Mouse (Mus musculus) neural tube, embryonic 14.5 days (tissue): Measurements from ENCODE around the gene Shisa3. TPM values are rescaled to one million over a fixed set of nuclear protein-coding genes. Genes with fewer than 3 reads are reported as not detected.

Experiments used
- ATAC-seq: fragments of 200-750 bp; cut with Nextera tagmentation; 2 replicates; pipeline ENCODE4 v1.8.0; 2017; ENCODE audit warnings: low read depth, mild to moderate bottlenecking, moderate TSS enrichment, moderate library complexity
- H3K27ac ChIP-seq: fragments of 300-500 bp; sonication (generic); 2 replicates; pipeline ENCODE4 v1.5.1; 2014; ENCODE audit warnings: low read depth, mild to moderate bottlenecking, control low read depth, low read length, moderate library complexity, mixed read lengths
- H3K27me3 ChIP-seq: fragments of 300-500 bp; sonication (generic); 2 replicates; pipeline ENCODE4 v1.6.1; 2014; ENCODE audit warnings: low read length; ENCODE audit not compliant: control insufficient read depth, insufficient read depth
- H3K36me3 ChIP-seq: fragments of 300-500 bp; sonication (generic); 2 replicates; pipeline ENCODE4 v1.6.1; 2014; ENCODE audit warnings: low read length, mixed read lengths; ENCODE audit not compliant: control insufficient read depth, insufficient read depth
- H3K4me1 ChIP-seq: fragments of 300-500 bp; sonication (generic); 2 replicates; pipeline ENCODE4 v1.6.1; 2014; ENCODE audit warnings: low read length; ENCODE audit not compliant: control insufficient read depth, insufficient read depth
- H3K4me2 ChIP-seq: fragments of 300-500 bp; sonication (generic); 2 replicates; pipeline ENCODE4 v1.6.1; 2014; ENCODE audit warnings: mild to moderate bottlenecking, low read depth, low read length, control low read depth
- H3K4me3 ChIP-seq: fragments of 300-500 bp; sonication (generic); 2 replicates; pipeline ENCODE4 v1.5.1; 2014; ENCODE audit warnings: low read depth, low read length, control low read depth, mixed read lengths
- H3K9ac ChIP-seq: fragments of 300-500 bp; sonication (generic); replicated peaks from 2 replicates; pipeline ENCODE4 v1.6.1; 2014; ENCODE audit warnings: low read depth, mild to moderate bottlenecking, control low read depth, low read length, mixed read lengths
- H3K9me3 ChIP-seq: fragments of 300-500 bp; sonication (generic); 2 replicates; pipeline ENCODE4 v1.6.1; 2016; ENCODE audit warnings: low read length; ENCODE audit not compliant: control insufficient read depth
- WGBS: fragments of 180-500 bp; shearing (Covaris S2); extraction: QIAGEN DNeasy Blood & Tissue Kit; methylation state at CpG from one replicate; pipeline ENCODE4 v1.1.7; 2014; 5-methylcytosine and 5-hydroxymethylcytosine counted together
- polyA plus RNA-seq: library from polyadenylated mRNA; unstranded; fragments of >200 nt; fragmentation: Nextera tagmentation; extraction: Ambion mirVana; gene quantifications from 2 replicates; pipeline ENCODE4 v1.2.1, GENCODE M21; 2014

Shisa3 gene
- polyA plus RNA-seq, 1 experiment from 2014 or later: 2.4 TPM

DNA sequence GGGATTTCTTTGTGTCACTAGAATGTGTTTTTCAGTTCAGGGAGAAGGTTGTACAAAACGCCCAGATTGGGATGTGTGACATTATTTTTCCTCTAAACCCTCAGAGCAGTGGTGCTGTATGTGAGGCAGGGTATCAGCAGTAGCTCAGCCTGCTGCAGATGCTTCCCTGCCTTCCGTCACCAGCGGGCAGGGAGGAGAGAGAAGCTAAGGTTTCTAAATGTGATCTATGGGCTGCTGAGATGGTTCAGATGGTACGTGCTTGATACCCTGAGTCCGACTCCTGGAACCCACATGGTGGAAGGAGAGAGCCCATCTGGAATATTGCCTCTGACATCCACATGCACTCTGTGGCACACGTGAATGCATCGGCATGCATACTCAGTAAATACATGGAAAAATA lies 12.1 kb upstream of the Shisa3 start:
- Histone ChIP-seq H3K4me3 (no peak overlapping the region), H3K4me1 (no peaks in the 10 kb centered on the region), H3K36me3 (no peaks in the 10 kb centered on the region), H3K27me3 (no peaks in the 10 kb centered on the region), H3K4me2 (no peak overlapping the region), H3K9me3 (no peaks in the 10 kb centered on the region), H3K27ac (no peak overlapping the region), H3K9ac (no peak overlapping the region)
- no peak for ATAC-seq
- 60% methylated on average over 7 of the region's 7 CpGs for WGBS

DNA sequence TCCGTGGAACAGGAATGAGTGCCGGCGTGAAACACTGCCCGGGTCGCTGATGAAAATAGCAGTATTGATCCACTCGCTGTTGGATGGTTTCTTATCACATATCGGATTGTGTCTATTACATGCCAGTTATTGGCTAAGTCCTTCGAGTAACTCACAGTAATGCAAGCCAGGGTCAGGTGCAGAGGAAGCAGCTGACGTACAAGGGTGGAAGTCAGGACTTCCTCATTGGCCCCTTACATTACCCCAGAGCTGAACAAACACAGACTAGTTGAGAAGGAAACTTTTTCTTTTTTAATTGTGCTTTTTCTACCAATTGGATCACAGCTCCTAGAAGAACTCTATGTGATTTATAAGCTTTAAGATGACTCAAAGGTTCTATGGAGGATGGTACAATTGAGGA lies 7.7 kb upstream of the Shisa3 start:
- Histone ChIP-seq H3K27ac (no peak overlapping the region), H3K36me3 (no peaks in the 10 kb centered on the region), H3K4me3 (no peak overlapping the region), H3K27me3 (no peaks in the 10 kb centered on the region), H3K9me3 (no peaks in the 10 kb centered on the region), H3K4me2 (no peak overlapping the region), H3K4me1 (no peaks in the 10 kb centered on the region), H3K9ac (no peak overlapping the region)
- WGBS: 87% methylated on average over 9 of the region's 9 CpGs
- ATAC-seq: no peak

- Histone ChIP-seq H3K27ac (no peak overlapping the region), H3K4me3 (no peak overlapping the region), H3K4me2 (no peak overlapping the region), H3K36me3 (no peaks in the 10 kb centered on the region), H3K9ac (no peak overlapping the region), H3K4me1 (peaks cover 14% of the 10 kb centered on the region; the same call in 1 of the 2 replicates), H3K27me3 (peaks cover 25% of the 10 kb centered on the region), H3K9me3 (no peaks in the 10 kb centered on the region)
- 31% methylated on average over 5 of the region's 5 CpGs for WGBS
- no peak for ATAC-seq
Observed at GRCm38 (mm10) chr5:67605951-67606350, 1.7 kb upstream of the Shisa3 start.

DNA sequence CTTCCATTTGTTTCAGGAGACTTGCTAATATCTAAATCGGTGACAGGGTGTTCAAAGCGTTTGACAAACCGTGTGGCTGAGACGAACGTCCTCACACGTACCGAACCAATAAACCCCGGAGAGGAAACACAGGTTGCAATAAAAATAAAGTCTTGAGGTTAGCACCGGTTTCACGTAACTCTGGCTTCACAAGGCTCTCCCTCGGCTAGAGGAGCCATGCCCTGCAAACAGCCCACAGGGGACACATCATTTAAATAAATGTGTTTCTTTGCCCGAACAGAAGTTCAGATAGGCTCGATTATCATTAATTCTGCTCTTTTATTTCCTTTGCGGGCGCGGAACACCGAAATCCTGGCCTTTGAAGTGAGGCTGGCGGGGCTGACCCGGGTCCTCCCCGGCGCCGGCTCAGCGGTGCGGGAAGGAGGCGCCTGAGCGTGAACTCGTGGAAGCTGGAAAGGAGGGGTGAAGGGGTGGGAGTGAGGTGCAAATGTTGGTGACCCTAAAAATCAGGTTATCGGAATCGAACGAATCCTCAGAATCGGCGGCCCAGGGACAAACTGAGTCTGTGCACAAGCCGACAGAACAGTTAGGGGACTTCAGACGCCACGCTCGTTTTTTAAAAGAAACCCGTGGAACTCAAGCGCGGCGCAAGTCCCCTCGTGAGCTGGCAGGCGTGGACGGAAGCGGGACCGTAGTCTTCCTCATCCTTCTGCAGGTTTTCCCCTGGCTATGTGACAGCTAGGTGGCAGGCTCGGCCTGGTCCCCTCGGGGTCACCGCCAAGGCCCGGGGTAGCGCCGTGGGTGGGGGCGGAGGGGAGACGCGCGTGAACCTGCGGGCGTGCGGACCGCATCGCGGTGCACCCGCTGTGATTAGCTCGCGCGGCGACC lies 522 bp upstream of the Shisa3 start:
- Histone ChIP-seq H3K27ac (peak overlapping the region; percentile 45; the same call in 1 of the 2 replicates), H3K4me2 (peak overlapping the region; percentile 81), H3K27me3 (peaks cover 30% of the 10 kb centered on the region), H3K9me3 (no peaks in the 10 kb centered on the region), H3K4me3 (peak overlapping the region; percentile 48), H3K36me3 (no peaks in the 10 kb centered on the region), H3K9ac (peak overlapping the region; percentile 46), H3K4me1 (peaks cover 14% of the 10 kb centered on the region; the same call in 1 of the 2 replicates)
- peak; percentile 9; the same call in 1 of the 2 replicates for ATAC-seq
- WGBS: under 1% methylated on average over 66 of the region's 66 CpGs

- no peaks in the 10 kb centered on the region for H3K36me3 ChIP-seq
- peaks cover 14% of the 10 kb centered on the region; the same call in 1 of the 2 replicates for H3K4me1 ChIP-seq
- ATAC-seq: 0 out of 2 replicates have a peak, but pooled peaks have one; percentile 23
- H3K9ac ChIP-seq: peak overlapping the region; percentile 46
- no peaks in the 10 kb centered on the region for H3K9me3 ChIP-seq
- H3K4me2 ChIP-seq: peak overlapping the region; percentile 81
- H3K4me3 ChIP-seq: peak overlapping the region; percentile 48
- no peak overlapping the region for H3K27ac ChIP-seq
- H3K27me3 ChIP-seq: peaks cover 30% of the 10 kb centered on the region
- WGBS: 3% methylated on average over 31 of the region's 31 CpGs
Observed at GRCm38 (mm10) chr5:67608674-67609519, 1.2 kb downstream of the Shisa3 start.

- Histone ChIP-seq H3K9me3 (no peaks in the 10 kb centered on the region), H3K4me2 (peak overlapping the region; percentile 14; the same call in 1 of the 2 replicates), H3K27ac (no peak overlapping the region), H3K36me3 (no peaks in the 10 kb centered on the region), H3K9ac (no peak overlapping the region), H3K4me3 (no peak overlapping the region), H3K27me3 (peaks cover 30% of the 10 kb centered on the region), H3K4me1 (peaks cover 14% of the 10 kb centered on the region; the same call in 1 of the 2 replicates)
- ATAC-seq: no peak
- WGBS: 13% methylated on average over 2 of the region's 2 CpGs
Observed at GRCm38 (mm10) chr5:67609520-67609837, 1.8 kb downstream of the Shisa3 start.

DNA sequence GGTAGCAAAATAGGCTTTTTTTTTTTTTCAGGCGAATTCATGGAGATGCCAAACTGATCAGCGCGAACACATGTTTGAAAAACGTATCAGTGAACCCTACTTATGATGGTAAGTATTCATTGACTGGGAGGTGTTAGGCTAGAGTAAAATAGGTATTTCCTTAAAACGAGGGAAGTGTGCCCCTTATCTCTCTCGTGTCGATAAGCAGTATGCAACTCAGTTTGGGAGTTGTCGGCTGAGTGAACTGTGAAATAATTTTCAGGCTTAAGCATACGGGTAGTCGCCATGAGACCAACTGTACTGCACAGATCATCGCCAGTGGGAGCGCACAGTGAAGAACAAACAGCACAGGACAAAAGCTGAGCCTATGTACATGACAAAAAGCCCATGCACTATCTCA lies 13.5 kb downstream of the Shisa3 start:
- Histone ChIP-seq H3K27me3 (no peaks in the 10 kb centered on the region), H3K27ac (no peak overlapping the region), H3K36me3 (peaks cover 4% of the 10 kb centered on the region; the same call in 1 of the 2 replicates), H3K4me2 (no peak overlapping the region), H3K4me1 (no peaks in the 10 kb centered on the region), H3K9me3 (no peaks in the 10 kb centered on the region), H3K4me3 (no peak overlapping the region), H3K9ac (no peak overlapping the region)
- WGBS: 91% methylated on average over 12 of the region's 12 CpGs
- no peak for ATAC-seq

DNA sequence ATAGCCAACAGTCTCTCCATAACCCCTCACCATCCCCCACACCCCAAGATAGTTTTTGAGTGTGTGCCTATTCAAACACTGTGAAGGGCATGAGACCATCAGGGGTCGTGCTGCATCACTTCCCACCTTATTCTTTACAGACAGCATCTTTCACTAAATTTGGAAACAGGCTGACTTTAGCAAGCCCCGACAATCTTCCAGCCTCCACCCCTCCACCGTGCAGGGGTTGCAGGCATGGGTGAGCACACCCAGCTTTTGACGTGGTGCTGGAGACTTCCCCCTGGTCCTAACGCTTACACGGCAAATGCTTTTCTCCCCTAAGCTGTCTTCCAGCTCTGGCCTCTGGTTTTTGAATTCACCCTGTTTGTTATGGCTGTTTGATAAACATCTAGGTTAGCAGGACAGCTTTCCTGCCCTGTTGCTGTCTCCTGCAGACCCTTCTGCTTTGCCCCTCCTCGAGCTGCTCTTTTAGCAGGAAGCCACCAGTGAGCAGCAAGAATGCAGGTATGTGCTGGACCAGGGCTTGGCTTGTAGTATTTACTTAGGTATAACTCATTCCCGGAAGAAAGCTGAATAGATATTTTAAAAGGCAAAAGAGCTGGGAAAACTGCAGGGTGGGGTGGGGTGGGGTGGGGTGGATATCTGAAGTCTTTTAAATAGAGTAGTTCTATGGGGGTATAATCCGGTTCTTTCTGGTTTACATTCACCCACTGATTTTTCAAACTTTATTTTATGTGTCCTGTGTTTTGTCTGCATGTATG lies 20.7 kb downstream of the Shisa3 start:
- Histone ChIP-seq H3K36me3 (peaks cover 3% of the 10 kb centered on the region; the same call in 1 of the 2 replicates), H3K9ac (no peak overlapping the region), H3K4me2 (no peak overlapping the region), H3K4me1 (no peaks in the 10 kb centered on the region), H3K4me3 (no peak overlapping the region), H3K27me3 (no peaks in the 10 kb centered on the region), H3K27ac (no peak overlapping the region), H3K9me3 (no peaks in the 10 kb centered on the region)
- 79% methylated on average over 9 of the region's 9 CpGs for WGBS
- ATAC-seq: no peak
